9 mouse cellular contexts compared by ENCODE assay signal in the genomic region with DNA sequence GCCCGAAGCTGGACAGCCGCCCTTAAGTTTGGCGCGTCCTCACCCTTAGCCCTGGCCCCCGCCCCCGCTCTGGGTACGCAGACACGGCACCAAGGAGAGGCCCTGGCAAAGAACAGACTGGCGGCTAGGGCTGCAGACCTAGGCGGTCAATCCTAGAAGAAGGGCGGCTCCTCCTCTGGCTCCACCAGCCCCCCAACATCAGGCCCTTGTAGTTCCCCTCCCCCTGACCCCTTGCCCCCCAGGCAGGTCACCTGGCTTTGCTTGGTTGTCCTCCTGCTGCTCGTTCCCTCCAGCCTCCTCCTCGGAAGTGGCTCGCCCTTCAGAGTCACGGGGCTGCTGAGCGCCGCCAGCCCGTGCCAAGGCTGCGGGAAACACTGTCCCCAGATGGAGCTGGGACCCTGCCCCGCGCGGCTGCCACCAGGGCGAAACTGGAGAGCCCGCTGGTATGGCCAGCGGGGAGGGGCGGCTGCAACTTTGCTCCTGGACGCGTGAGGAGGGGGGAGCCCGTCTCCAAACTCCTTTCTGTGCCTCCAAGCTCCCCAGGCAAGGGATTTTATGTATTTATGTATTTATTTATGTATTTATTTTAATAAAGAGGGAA. TPM values are rescaled to one million over a fixed set of nuclear protein-coding genes. Genes with fewer than 3 reads are reported as not detected.
A peak's percentile ranks its signal among the peaks of the same experiment; 100 is the strongest.
DNase-seq lines count a peak whose midpoint lies in the region; ATAC-seq lines count a peak whose summit lies in the region.
"Had no signal": no experiment of that assay in that cellular context is flagged by ENCODE, and none has a peak within 500 bp of the region (broad histone marks: within the 10 kb centered on the region; RNA-seq: fewer than 3 reads in every experiment).

No protein-coding gene starts in this region.

- H3K27me3 ChIP-seq in embryonic facial prominence, embryonic 13.5 days: no peaks in the 10 kb centered on the region; the same call in none of the 2 replicates
- no peaks in the 10 kb centered on the region for H3K27me3 ChIP-seq in heart, embryonic 16.5 days (ENCODE audit: control insufficient read depth, insufficient read depth, low read length)
- no peaks in the 10 kb centered on the region for H3K27me3 ChIP-seq in stomach, embryonic 16.5 days (ENCODE audit: control insufficient read depth, insufficient read depth, low read length)
- H3K27me3 ChIP-seq: CH12.LX had no signal

- peak; percentile 8 for DNase-seq in right cerebral cortex, postnatal 14 days
- DNase-seq in right cerebral cortex, postnatal 25 days: no peak
- DNase-seq in kidney, postnatal 14 days: peak; percentile 32

- H3K4me2 ChIP-seq in embryonic facial prominence, embryonic 13.5 days: peak overlapping the region; percentile 70
- H3K4me2 ChIP-seq in heart, embryonic 16.5 days (ENCODE audit: low read depth, low read length): peak overlapping the region; percentile 74
- H3K4me2 ChIP-seq in stomach, embryonic 16.5 days (ENCODE audit: low read depth, low read length): peak overlapping the region; percentile 80

- ATAC-seq in embryonic facial prominence, embryonic 13.5 days (ENCODE audit: insufficient number of reproducible peaks, insufficient read depth, low FRiP score, low TSS enrichment, low read depth): no peak
- peak; percentile 76 for ATAC-seq in heart, embryonic 16.5 days (replicated peaks; ENCODE audit: extremely low read depth, insufficient read depth, low FRiP score)
- peak; percentile 55 for ATAC-seq in megakaryocyte, adult 5-6 weeks (ENCODE audit: poor library complexity, severe bottlenecking)
- ATAC-seq in stomach, embryonic 16.5 days (ENCODE audit: insufficient read depth, low FRiP score): peak; percentile 53; the same call in 1 of the 2 replicates
- no peak for ATAC-seq in monocyte, adult 5-6 weeks (replicated peaks; ENCODE audit: insufficient number of reproducible peaks, low FRiP score, low TSS enrichment, poor library complexity, severe bottlenecking)

- H3K27ac ChIP-seq in embryonic facial prominence, embryonic 13.5 days: no peak overlapping the region
- peak overlapping the region; percentile 85 for H3K27ac ChIP-seq in heart, embryonic 16.5 days (ENCODE audit: low read length)
- no peak overlapping the region for H3K27ac ChIP-seq in stomach, embryonic 16.5 days (ENCODE audit: low read length)

- WGBS in embryonic facial prominence, embryonic 13.5 days: 24% methylated on average over 29 of the region's 29 CpGs
- 13% methylated on average over 29 of the region's 29 CpGs for WGBS in heart, embryonic 16.5 days
- WGBS in stomach, embryonic 16.5 days: 20% methylated on average over 29 of the region's 29 CpGs

- H3K4me3 ChIP-seq in embryonic facial prominence, embryonic 13.5 days: peak overlapping the region; percentile 47
- peak overlapping the region; percentile 64 for H3K4me3 ChIP-seq in heart, embryonic 16.5 days (ENCODE audit: low read length)
- H3K4me3 ChIP-seq in stomach, embryonic 16.5 days (replicated peaks; ENCODE audit: low read length): peak overlapping the region; percentile 53

- no peaks in the 10 kb centered on the region for H3K9me3 ChIP-seq in embryonic facial prominence, embryonic 13.5 days
- no peaks in the 10 kb centered on the region for H3K9me3 ChIP-seq in heart, embryonic 16.5 days (replicated peaks; ENCODE audit: control insufficient read depth, low read length)
- no peaks in the 10 kb centered on the region for H3K9me3 ChIP-seq in stomach, embryonic 16.5 days (replicated peaks; ENCODE audit: control insufficient read depth, low read length)

- peak overlapping the region; percentile 66 for H3K9ac ChIP-seq in embryonic facial prominence, embryonic 13.5 days
- H3K9ac ChIP-seq in heart, embryonic 16.5 days (ENCODE audit: low read length): peak overlapping the region; percentile 76
- H3K9ac ChIP-seq in stomach, embryonic 16.5 days (ENCODE audit: low read length): peak overlapping the region; percentile 71

- H3K36me3 ChIP-seq in embryonic facial prominence, embryonic 13.5 days: no peaks in the 10 kb centered on the region
- H3K36me3 ChIP-seq in heart, embryonic 16.5 days (ENCODE audit: control insufficient read depth, insufficient read depth): no peaks in the 10 kb centered on the region
- H3K36me3 ChIP-seq in stomach, embryonic 16.5 days (ENCODE audit: control insufficient read depth, insufficient read depth, low read length): no peaks in the 10 kb centered on the region

- no peaks in the 10 kb centered on the region for H3K4me1 ChIP-seq in embryonic facial prominence, embryonic 13.5 days
- no peaks in the 10 kb centered on the region for H3K4me1 ChIP-seq in heart, embryonic 16.5 days (ENCODE audit: control insufficient read depth, insufficient read depth, low read length)
- no peaks in the 10 kb centered on the region for H3K4me1 ChIP-seq in stomach, embryonic 16.5 days (ENCODE audit: control insufficient read depth, insufficient read depth, low read length)

RNA-seq across cellular contexts. Expression of a gene that starts 12.6 kb away (rescaled TPM):
- 8.8 and 10.1 TPM in 2 replicates for polyA plus RNA-seq in embryonic facial prominence, embryonic 13.5 days (2015; fragmentation: Nextera tagmentation; extraction: Ambion mirVana)
- polyA plus RNA-seq in heart, embryonic 16.5 days (2015; fragmentation: Nextera tagmentation; extraction: Ambion mirVana): 39.6 and 44.2 TPM in 2 replicates
- total RNA-seq in megakaryocyte, adult 5-6 weeks (2015): 160 and 163 TPM in 2 replicates
- total RNA-seq in megakaryocyte, adult 5-6 weeks (2017): 113 and 130 TPM in 2 replicates
- polyA plus RNA-seq in stomach, embryonic 16.5 days (2015; fragmentation: Nextera tagmentation; extraction: Ambion mirVana): 6.8 and 7.9 TPM in 2 replicates
- total RNA-seq in monocyte, adult 5-6 weeks (2017): 98.9 to 155 TPM (median 105 TPM) in 3 replicates

Comparison
In these comparisons a context has a peak if more than half of its experiments do, and no peak if none do; other contexts are left out.
1. ATAC-seq: peak in heart, embryonic 16.5 days (single experiment), megakaryocyte, adult 5-6 weeks (single experiment) and stomach, embryonic 16.5 days (single experiment); none in embryonic facial prominence, embryonic 13.5 days (single experiment) and monocyte, adult 5-6 weeks (single experiment).
2. Peak in every context shown above with its lines, with median percentiles within 50 percentile points of each other: H3K4me2 ChIP-seq, H3K4me3 ChIP-seq and H3K9ac ChIP-seq.